Mouse (Mus musculus) myocyte (in vitro differentiated cells): ENCODE data around the gene Cwc25. TPM values are rescaled to one million over a fixed set of nuclear protein-coding genes. Genes with fewer than 3 reads are reported as not detected.

ENCODE experiments used
- H3K27me3 ChIP-seq: one replicate; pipeline ENCODE4 v1.6.1; 2011; ENCODE audit not compliant: control insufficient read depth, insufficient read depth, insufficient read length
- H3K36me3 ChIP-seq: one replicate; pipeline ENCODE4 v1.6.1; 2011; ENCODE audit not compliant: control insufficient read depth, insufficient read depth
- H3K4me2 ChIP-seq: one replicate; pipeline ENCODE4 v1.6.1; 2011; ENCODE audit warnings: low read depth, control low read depth
- H3K4me3 ChIP-seq: one replicate; pipeline ENCODE4 v1.5.1; 2011; ENCODE audit warnings: mild to moderate bottlenecking, control low read depth, moderate library complexity
- H3K79me2 ChIP-seq: one replicate; pipeline ENCODE4 v1.6.1; 2011; ENCODE audit not compliant: control insufficient read depth, insufficient read depth
- H3ac ChIP-seq: one replicate; pipeline ENCODE4 v1.6.1; 2011; ENCODE audit not compliant: control insufficient read depth, insufficient read length
- CEBPB ChIP-seq: IDR thresholded peaks from 2 replicates; pipeline ENCODE4 v1.6.1; 2011; ENCODE audit warnings: mild to moderate bottlenecking, moderate library complexity; ENCODE audit not compliant: poor library complexity, insufficient read depth, severe bottlenecking
- E2F4 ChIP-seq: IDR thresholded peaks from one replicate; pipeline ENCODE4 v1.6.1; 2011; ENCODE audit warnings: mild to moderate bottlenecking, control low read depth, moderate library complexity; ENCODE audit not compliant: insufficient read depth
- MAX ChIP-seq: IDR thresholded peaks from one replicate; pipeline ENCODE4 v1.6.1; 2011; ENCODE audit warnings: low read depth, mild to moderate bottlenecking, control low read depth
- MYOD1 ChIP-seq, 3 experiments: IDR thresholded peaks; one replicate each; pipeline ENCODE4 v1.6.1; 2011; ENCODE audit warnings: control low read depth in 2 of 3, low read depth in 2 of 3, mild to moderate bottlenecking in 2 of 3, moderate library complexity in 1 of 3; ENCODE audit not compliant: insufficient read length in 2 of 3, control insufficient read depth in 1 of 3
- MYOG ChIP-seq, 3 experiments: IDR thresholded peaks; one replicate each; pipeline ENCODE4 v1.6.1; 2011; ENCODE audit warnings: control low read depth in 2 of 3, low read depth in 2 of 3, mild to moderate bottlenecking in 2 of 3; ENCODE audit not compliant: insufficient read length in 2 of 3, control insufficient read depth in 1 of 3, insufficient read depth in 1 of 3
- POLR2A ChIP-seq: IDR thresholded peaks from one replicate; pipeline ENCODE4 v1.6.1; 2011; ENCODE audit warnings: low read depth, mild to moderate bottlenecking, control low read depth, moderate library complexity; ENCODE audit not compliant: insufficient read length
- POLR2AphosphoS2 ChIP-seq: IDR thresholded peaks from one replicate; pipeline ENCODE4 v1.6.1; 2011; ENCODE audit warnings: low read depth, control low read depth; ENCODE audit not compliant: insufficient read length
- REST ChIP-seq: IDR thresholded peaks from one replicate; pipeline ENCODE4 v1.6.1; 2011; ENCODE audit warnings: mild to moderate bottlenecking, control low read depth, moderate library complexity; ENCODE audit not compliant: insufficient read depth, insufficient read length
- SRF ChIP-seq: IDR thresholded peaks from one replicate; pipeline ENCODE4 v1.6.1; 2011; ENCODE audit warnings: low read depth; ENCODE audit not compliant: control insufficient read depth, insufficient read length
- TCF12 ChIP-seq: IDR thresholded peaks from one replicate; pipeline ENCODE4 v1.6.1; 2011; ENCODE audit warnings: mild to moderate bottlenecking, control low read depth; ENCODE audit not compliant: poor library complexity, insufficient read depth, severe bottlenecking
- TCF3 ChIP-seq: IDR thresholded peaks from one replicate; pipeline ENCODE4 v1.6.1; 2011; ENCODE audit warnings: low read depth, control low read depth; ENCODE audit not compliant: insufficient read length
- USF1 ChIP-seq: IDR thresholded peaks from one replicate; pipeline ENCODE4 v1.6.1; 2011; ENCODE audit warnings: low read depth, mild to moderate bottlenecking, control low read depth, moderate library complexity
- polyA plus RNA-seq: library from polyadenylated mRNA; unstranded; fragments of >200 nt; fragmentation: generic; extraction: Trizol; gene quantifications from one replicate; pipeline ENCODE4 v1.2.1, GENCODE M21; 2012; ENCODE audit warnings: missing spikeins

Cwc25 gene
- polyA plus RNA-seq, 1 experiment, result 8.9 TPM

- Histone ChIP-seq H3K79me2 (peaks cover 15% of the 10 kb centered on the region), H3ac (no peak overlapping the region), H3K36me3 (peaks cover 37% of the 10 kb centered on the region), H3K27me3 (no peaks in the 10 kb centered on the region), H3K4me3 (no peak overlapping the region), H3K4me2 (no peak overlapping the region)
- TF ChIP-seq SRF (no peak), CEBPB (no peak), POLR2AphosphoS2 (no peak), REST (no peak), POLR2A (no peak), MYOG (IDR thresholded peaks at IDR 0.05; ENCODE audit: control insufficient read depth in 1 of 3, insufficient read depth in 1 of 3, insufficient read length in 2 of 3, low read depth in 2 of 3) (no peak)
Observed at GRCm38 (mm10) chr11:97775186-97775585, 8.8 kb upstream of the Cwc25 start.

GRCm38 (mm10) chr11:97771410-97771809 lies 5.1 kb upstream of the Cwc25 start:
- Histone ChIP-seq H3K36me3 (no peaks in the 10 kb centered on the region), H3K4me2 (no peak overlapping the region), H3K4me3 (no peak overlapping the region), H3K79me2 (no peaks in the 10 kb centered on the region), H3K27me3 (no peaks in the 10 kb centered on the region), H3ac (no peak overlapping the region)
- no peak for TF ChIP-seq POLR2AphosphoS2
- no peak for TF ChIP-seq SRF
- no peak for TF ChIP-seq TCF3
- no peak for TF ChIP-seq USF1
- no peak for TF ChIP-seq POLR2A
- no peak for TF ChIP-seq REST
- no peak for TF ChIP-seq TCF12
- no peak for TF ChIP-seq MAX
- no peak for TF ChIP-seq CEBPB
- no peak for TF ChIP-seq MYOD1 (IDR thresholded peaks at IDR 0.05; ENCODE audit: control insufficient read depth in 1 of 3, insufficient read length in 2 of 3, low read depth in 2 of 3)
- no peak for TF ChIP-seq MYOG (IDR thresholded peaks at IDR 0.05; ENCODE audit: control insufficient read depth in 1 of 3, insufficient read depth in 1 of 3, insufficient read length in 2 of 3, low read depth in 2 of 3)
- TF ChIP-seq E2F4, result no peak

GRCm38 (mm10) chr11:97769704-97770103 lies 3.3 kb upstream of the Cwc25 start:
- no peak overlapping the region for H3K4me3 ChIP-seq
- H3K79me2 ChIP-seq, result peaks cover 16% of the 10 kb centered on the region

GRCm38 (mm10) chr11:97761638-97762037 lies 4.7 kb downstream of the Cwc25 start:
- Histone ChIP-seq H3K4me3 (no peak overlapping the region), H3K36me3 (peaks cover 35% of the 10 kb centered on the region), H3K27me3 (no peaks in the 10 kb centered on the region), H3K79me2 (peaks cover 40% of the 10 kb centered on the region), H3ac (no peak overlapping the region), H3K4me2 (no peak overlapping the region)
- TF ChIP-seq E2F4, result no peak
- no peak for TF ChIP-seq USF1
- no peak for TF ChIP-seq TCF3
- no peak for TF ChIP-seq MAX
- no peak for TF ChIP-seq MYOG (IDR thresholded peaks at IDR 0.05; ENCODE audit: control insufficient read depth in 1 of 3, insufficient read depth in 1 of 3, insufficient read length in 2 of 3, low read depth in 2 of 3)
- TF ChIP-seq POLR2AphosphoS2, result no peak
- TF ChIP-seq SRF, result no peak

More at GRCm38 (mm10) chr11:97769704-97770103, 3.3 kb upstream of the Cwc25 start:
- H3K36me3 ChIP-seq, result no peaks in the 10 kb centered on the region
- H3ac ChIP-seq, result no peak overlapping the region
- no peak overlapping the region for H3K4me2 ChIP-seq
- TF ChIP-seq TCF12 (no peak), MYOD1 (IDR thresholded peaks at IDR 0.05; ENCODE audit: control insufficient read depth in 1 of 3, insufficient read length in 2 of 3, low read depth in 2 of 3) (no peak), POLR2A (no peak), TCF3 (no peak), SRF (no peak), MAX (no peak), POLR2AphosphoS2 (no peak), MYOG (IDR thresholded peaks at IDR 0.05; ENCODE audit: control insufficient read depth in 1 of 3, insufficient read depth in 1 of 3, insufficient read length in 2 of 3, low read depth in 2 of 3) (no peak)
- no peaks in the 10 kb centered on the region for H3K27me3 ChIP-seq

GRCm38 (mm10) chr11:97758942-97759341 lies 7.4 kb downstream of the Cwc25 start:
- Histone ChIP-seq H3K79me2 (peaks cover 17% of the 10 kb centered on the region), H3K4me2 (no peak overlapping the region), H3ac (no peak overlapping the region), H3K4me3 (no peak overlapping the region), H3K27me3 (no peaks in the 10 kb centered on the region), H3K36me3 (peaks cover 47% of the 10 kb centered on the region)
- TF ChIP-seq TCF3 (no peak), E2F4 (no peak), MAX (no peak), POLR2AphosphoS2 (no peak), MYOD1 (IDR thresholded peaks at IDR 0.05; ENCODE audit: control insufficient read depth in 1 of 3, insufficient read length in 2 of 3, low read depth in 2 of 3) (no peak), POLR2A (no peak), USF1 (no peak), REST (no peak), CEBPB (no peak), SRF (no peak), MYOG (IDR thresholded peaks at IDR 0.05; ENCODE audit: control insufficient read depth in 1 of 3, insufficient read depth in 1 of 3, insufficient read length in 2 of 3, low read depth in 2 of 3) (no peak), TCF12 (no peak)
